Mouse (Mus musculus) monocyte, adult 2 months (primary cell): ENCODE results near the gene St14.
"Not testable (repeated sequence)": the region's sequence is repeated elsewhere in the genome, so short reads cannot be mapped to it uniquely, and the experiment has no call there.

Source experiments
- DNase-seq, 2 experiments: peaks; one replicate each; pipeline ENCODE4 v3.0.0; 2022; ENCODE audit warnings: low spot score in 2 of 2, low read depth in 1 of 2

St14 gene

DNA sequence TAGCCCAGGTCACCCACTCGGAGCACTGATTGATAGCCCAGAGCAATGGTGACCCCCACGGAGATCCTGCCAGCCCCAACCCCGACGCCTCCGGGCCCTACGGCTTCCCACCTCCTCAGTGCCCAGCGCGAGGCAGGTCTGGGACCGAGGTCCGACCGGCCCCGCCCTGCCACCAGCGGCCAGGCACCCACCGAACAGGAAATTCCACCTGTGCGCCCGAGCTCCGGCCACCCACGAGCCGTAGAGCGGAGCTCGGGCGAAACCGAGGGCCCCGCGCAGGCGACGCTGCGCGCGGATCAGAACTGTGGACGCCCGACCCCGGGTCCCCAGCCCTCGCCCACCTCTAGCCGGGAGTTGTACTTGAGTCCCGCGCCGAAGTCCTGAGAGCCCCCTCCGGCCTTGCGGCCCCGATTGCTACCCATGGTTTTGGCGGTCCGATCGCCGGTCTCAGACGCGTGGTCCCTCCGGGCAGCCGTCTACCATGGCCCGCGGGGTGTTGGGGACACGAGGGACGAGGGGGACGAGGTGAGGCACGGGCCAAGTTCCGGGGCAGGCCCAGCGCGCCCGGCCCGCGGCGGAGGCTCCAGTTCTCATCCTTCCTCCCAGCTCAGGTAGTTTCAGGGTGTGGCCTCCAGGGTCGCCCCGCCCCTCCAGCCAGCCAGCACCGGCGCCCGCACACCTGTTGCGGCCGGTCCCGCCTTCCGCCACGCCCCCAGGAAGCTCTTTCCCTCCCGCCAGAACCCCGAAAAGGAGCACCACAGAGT lies at the start of gene St14:
TSS of gene St14 (minus strand) at position 649 of the 764 bp plus-strand sequence.
- DNase-seq = no peak

- DNase-seq = no peak
Observed at GRCm38 (mm10) chr9:31177692-31178091, 46.0 kb upstream of the St14 start.

GRCm38 (mm10) chr9:31176379-31177130 lies 44.9 kb upstream of the St14 start:
- peak in 1 of 2 experiments; percentile 7 for DNase-seq

DNA sequence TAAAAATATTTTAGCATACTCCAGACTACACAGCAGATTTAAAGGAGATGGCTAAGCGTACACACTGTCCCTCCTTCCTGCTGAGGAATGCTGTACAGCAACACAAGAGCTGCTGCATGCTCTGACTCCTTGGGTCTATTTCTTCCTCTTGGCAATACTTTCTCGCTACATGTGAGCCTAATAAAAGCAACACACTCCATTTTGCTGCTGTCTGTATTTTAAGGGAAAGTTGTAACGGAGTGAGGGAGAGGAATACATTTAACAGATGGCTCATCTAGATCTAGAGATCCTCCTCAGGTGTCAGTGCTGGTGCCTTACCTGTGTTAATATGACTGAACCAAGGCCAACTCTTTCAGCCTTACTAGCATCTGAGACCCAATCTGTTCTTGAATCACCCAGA lies 44.3 kb upstream of the St14 start:
- no peak for DNase-seq

GRCm38 (mm10) chr9:31175346-31175745 lies 43.7 kb upstream of the St14 start:
- DNase-seq = no peak

DNA sequence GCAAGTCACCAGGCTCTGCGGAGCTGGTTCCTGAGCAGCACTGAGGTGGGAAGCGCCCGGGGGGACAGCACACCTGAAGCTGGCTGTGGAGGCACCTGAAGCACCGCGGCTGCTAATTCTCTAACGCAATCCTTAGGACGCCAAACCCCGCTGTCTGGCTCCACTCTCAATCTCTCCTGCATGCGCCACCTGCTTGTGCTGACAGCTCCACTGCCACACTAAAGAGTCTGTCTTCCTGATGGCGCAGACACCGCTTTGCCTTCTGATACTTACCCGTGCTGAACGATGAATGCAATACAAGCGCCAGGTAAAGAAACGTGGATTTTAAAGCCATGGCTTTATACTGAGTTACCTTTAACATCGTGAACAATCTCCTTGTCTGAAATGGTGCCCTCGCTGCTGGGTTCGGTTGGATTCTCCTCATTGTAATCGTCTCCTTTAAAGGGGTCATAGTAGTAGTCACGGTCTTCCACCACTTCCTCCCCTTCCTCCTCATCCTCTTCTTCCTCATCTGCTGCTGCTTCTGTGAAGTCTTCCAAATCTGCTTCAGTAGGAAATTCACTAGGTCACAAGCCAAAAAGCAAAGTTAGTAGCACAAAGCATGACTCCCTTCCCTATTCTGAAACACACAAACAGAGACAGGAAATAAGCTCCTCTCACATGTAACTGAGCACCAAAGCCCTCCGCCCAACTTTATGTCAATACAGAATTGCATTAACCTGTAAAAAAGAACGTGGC lies 36.9 kb upstream of the St14 start:
- DNase-seq = no peak

DNA sequence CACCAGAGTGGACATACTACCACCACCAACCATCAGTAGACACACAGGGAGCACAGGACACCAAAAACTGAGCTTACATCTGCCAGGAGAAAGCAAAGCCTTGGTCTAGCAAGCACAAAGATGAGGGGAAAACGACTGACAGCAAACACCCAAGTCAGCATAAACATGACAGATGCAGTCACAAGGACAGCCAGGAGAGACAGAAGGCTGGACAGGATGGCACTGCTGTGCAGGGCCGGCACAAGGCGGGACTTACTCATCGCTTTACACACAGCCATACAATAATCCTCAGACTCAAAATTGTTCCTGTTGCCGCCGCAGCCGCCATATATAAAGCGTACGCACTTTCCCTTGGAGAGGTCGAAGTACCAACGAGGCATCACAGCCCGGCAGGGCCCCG lies 35.7 kb upstream of the St14 start:
- DNase-seq = no peak

GRCm38 (mm10) chr9:31165505-31165904 lies 33.9 kb upstream of the St14 start:
- DNase-seq = not testable (repeated sequence)

DNA sequence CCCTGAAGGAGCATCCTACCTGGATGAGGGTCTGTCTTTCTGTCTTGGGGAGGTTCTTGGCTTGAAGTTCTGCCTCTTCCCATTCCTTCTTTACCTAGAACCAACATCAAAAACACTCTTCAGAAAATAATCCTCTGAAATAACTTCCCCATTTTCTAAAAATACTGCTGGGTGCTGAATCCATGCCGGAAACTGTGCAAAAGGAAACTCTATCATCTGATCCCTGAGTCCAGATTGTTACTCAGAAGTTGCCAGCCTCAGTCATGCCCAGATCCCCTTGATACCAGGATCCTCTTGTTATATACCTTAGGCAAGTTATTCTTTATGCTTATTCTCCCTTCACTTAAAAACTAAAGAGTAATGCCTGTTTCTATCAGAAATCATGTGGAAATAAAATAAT lies 31.7 kb upstream of the St14 start:
- DNase-seq = no peak

- no peak for DNase-seq
Observed at GRCm38 (mm10) chr9:31162911-31163310, 31.3 kb upstream of the St14 start.

- DNase-seq = no peak
Observed at GRCm38 (mm10) chr9:31159910-31160309, 28.3 kb upstream of the St14 start.

DNA sequence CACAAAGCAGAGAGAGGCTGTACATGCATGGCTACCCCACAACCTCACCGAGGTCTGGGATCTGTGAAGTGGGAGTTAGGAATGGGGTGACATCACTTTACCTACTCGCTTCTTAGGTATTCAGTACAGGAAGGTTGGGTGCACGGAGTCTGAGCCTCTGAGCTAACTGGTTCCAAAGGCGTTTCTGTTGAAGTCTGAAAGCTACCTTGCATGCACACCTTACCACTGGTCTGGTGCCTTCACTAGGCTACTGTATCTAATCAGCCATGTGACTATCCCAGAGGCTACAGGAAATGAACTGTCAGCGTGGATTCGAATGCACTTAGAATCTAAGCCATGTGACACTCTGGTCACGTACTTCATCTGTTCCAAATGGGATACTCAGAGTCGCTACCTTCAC lies 24.9 kb upstream of the St14 start:
- no peak for DNase-seq

GRCm38 (mm10) chr9:31151050-31151449 lies 19.4 kb upstream of the St14 start:
- DNase-seq = no peak

GRCm38 (mm10) chr9:31148135-31148534 lies 16.5 kb upstream of the St14 start:
- no peak for DNase-seq

DNA sequence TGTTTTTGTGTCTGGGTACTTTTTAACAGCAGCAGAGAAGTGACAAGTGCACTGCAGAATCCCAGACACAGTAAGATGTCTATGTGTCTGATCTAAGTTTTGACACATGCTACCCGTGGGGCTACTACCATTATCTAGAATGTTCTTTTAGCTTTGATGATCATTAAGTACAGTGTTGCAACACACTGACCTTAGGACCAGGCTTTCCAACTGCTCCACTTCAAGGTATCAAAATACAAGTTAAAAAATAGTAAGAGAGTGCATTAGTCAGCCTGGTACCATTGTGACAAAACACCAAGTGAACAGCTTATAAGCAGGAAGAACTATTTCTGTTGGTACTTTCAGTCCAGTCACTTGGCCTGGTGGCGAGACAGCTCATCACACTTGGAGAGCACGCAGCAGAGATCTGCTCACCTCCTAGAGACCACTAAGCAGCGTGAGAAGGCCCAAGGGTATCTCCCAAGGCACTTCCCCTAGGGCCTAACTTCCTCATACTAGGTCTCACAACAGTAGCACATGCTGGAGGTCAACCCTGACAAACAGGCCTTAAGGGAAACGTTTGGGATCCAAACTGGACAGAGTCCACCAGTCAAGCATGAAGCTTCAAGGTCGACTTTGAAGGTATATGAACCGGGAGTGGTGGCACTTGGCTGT lies 13.7 kb upstream of the St14 start:
- peak in 1 of 2 experiments; percentile 35 for DNase-seq

- DNase-seq = no peak
Observed at GRCm38 (mm10) chr9:31142924-31143323, 11.3 kb upstream of the St14 start.

DNA sequence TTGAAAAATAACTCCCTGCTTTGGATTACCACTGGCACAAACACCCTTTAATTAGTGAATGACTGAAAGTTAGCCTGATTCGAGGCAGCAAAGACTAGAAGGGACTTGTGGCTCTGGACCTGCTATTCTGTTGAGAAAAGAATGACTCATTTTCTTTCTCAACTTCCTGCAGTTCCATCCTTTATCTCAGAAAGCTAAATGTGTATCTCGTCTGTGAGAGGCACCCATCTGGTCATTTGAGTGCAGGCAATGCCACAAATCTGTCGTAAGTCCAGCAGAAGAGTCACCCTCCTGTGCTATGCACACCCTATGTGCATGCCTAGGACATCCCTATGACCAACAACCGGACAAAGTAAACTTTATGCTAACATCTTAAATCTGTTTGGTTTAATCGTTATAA lies 1.5 kb upstream of the St14 start:
- DNase-seq = no peak

DNA sequence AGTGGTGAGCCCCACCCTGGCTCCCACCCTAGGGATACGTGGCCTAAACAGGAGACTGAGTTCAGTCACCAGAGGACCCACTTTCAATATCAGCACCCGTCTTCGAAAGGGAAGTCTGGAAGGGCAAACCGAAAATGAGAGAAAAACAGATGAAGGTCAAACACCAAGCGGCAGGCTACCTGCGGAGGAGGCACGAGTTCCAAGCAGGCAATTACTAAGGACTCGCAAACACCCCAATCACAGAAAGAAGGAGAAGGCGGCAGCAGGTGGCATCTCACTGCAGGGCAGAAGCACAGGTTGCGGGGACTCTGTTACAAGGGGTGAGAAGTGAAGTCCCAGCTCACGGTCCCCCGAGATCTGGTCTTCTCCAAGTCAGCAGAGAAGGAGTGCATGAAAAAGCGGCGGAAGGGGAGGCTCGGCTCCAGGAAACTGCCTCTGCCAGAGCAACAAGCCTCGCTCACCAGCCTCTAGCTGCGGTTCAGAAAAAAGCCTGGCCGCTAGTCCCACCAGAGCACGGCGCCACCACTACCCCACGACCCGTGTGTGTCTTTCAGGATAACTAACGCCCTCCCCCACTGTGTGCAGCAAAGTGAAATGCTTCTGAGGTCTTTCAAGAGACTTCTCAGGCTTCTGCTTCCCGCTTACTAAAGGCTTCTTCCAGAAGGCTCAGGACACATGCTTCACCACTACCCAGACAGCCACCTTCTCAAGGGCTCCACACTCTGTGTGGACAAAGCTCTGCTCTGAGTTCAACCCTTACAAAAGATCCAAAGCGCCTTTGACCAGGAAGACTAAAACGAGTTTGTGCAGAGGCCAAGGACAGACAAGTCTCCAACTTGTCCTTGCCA lies 1.1 kb downstream of the St14 start:
- DNase-seq = no peak

GRCm38 (mm10) chr9:31129956-31130355 lies 1.7 kb downstream of the St14 start:
- DNase-seq = no peak

- no peak for DNase-seq
Observed at GRCm38 (mm10) chr9:31127876-31128465, 3.7 kb downstream of the St14 start.
